Mouse (Mus musculus): ENCODE measurements around the gene Ccl1. TPM values are rescaled to one million over a fixed set of nuclear protein-coding genes. Genes with fewer than 3 reads are reported as not detected.

The Ccl1 gene
- polyA plus RNA-seq, 1 experiment from 2014 or later = not detected

GRCm38 (mm10) chr11:82177711-82178110, 127.8 kb downstream of the Ccl1 start:
- Histone ChIP-seq H3K36me3 (ENCODE audit: control insufficient read depth, insufficient read depth, low read length) (no peaks in the 10 kb centered on the region), H3K9ac (replicated peaks; ENCODE audit: low read depth, low read length) (no peak overlapping the region)
- no peak for ATAC-seq (ENCODE audit: insufficient number of reproducible peaks, insufficient read depth, low FRiP score, low read depth)

GRCm38 (mm10) chr11:82174794-82175193, 130.7 kb downstream of the Ccl1 start:
- no peak overlapping the region for H3K4me3 ChIP-seq (ENCODE audit: low read depth, low read length)
- WGBS = 17% methylated on average over 3 of the region's 3 CpGs
- H3K36me3 ChIP-seq (ENCODE audit: control insufficient read depth, insufficient read depth, low read length) = no peaks in the 10 kb centered on the region
- no peak overlapping the region for H3K9ac ChIP-seq (replicated peaks; ENCODE audit: low read depth, low read length)
- H3K4me1 ChIP-seq (ENCODE audit: control insufficient read depth, insufficient read depth, low read length) = no peaks in the 10 kb centered on the region
- no peak overlapping the region for H3K4me2 ChIP-seq (replicated peaks; ENCODE audit: low read depth, low read length)
- no peak for ATAC-seq (ENCODE audit: insufficient number of reproducible peaks, insufficient read depth, low FRiP score, low read depth)
- H3K9me3 ChIP-seq (ENCODE audit: control insufficient read depth, low read depth, low read length) = no peaks in the 10 kb centered on the region
- no peaks in the 10 kb centered on the region for H3K27me3 ChIP-seq (ENCODE audit: control insufficient read depth, insufficient read depth, low read length)
- no peak overlapping the region for H3K27ac ChIP-seq (ENCODE audit: low read length)

More at GRCm38 (mm10) chr11:82177711-82178110, 127.8 kb downstream of the Ccl1 start:
- WGBS = 27% methylated on average over 5 of the region's 5 CpGs
- H3K27ac ChIP-seq (ENCODE audit: low read length) = no peak overlapping the region
- no peaks in the 10 kb centered on the region for H3K9me3 ChIP-seq (ENCODE audit: control insufficient read depth, low read depth, low read length)
- H3K4me1 ChIP-seq (ENCODE audit: control insufficient read depth, insufficient read depth, low read length) = no peaks in the 10 kb centered on the region
- H3K27me3 ChIP-seq (ENCODE audit: control insufficient read depth, insufficient read depth, low read length) = no peaks in the 10 kb centered on the region
- H3K4me2 ChIP-seq (replicated peaks; ENCODE audit: low read depth, low read length) = no peak overlapping the region
- no peak overlapping the region for H3K4me3 ChIP-seq (ENCODE audit: low read depth, low read length)

GRCm38 (mm10) chr11:82173491-82173890, 132.0 kb downstream of the Ccl1 start:
- Histone ChIP-seq H3K9me3 (ENCODE audit: control insufficient read depth, low read depth, low read length) (no peaks in the 10 kb centered on the region), H3K4me1 (ENCODE audit: control insufficient read depth, insufficient read depth, low read length) (no peaks in the 10 kb centered on the region), H3K36me3 (ENCODE audit: control insufficient read depth, insufficient read depth, low read length) (no peaks in the 10 kb centered on the region), H3K9ac (replicated peaks; ENCODE audit: low read depth, low read length) (no peak overlapping the region), H3K4me2 (replicated peaks; ENCODE audit: low read depth, low read length) (no peak overlapping the region), H3K27me3 (ENCODE audit: control insufficient read depth, insufficient read depth, low read length) (no peaks in the 10 kb centered on the region), H3K4me3 (ENCODE audit: low read depth, low read length) (no peak overlapping the region), H3K27ac (ENCODE audit: low read length) (no peak overlapping the region)
- ATAC-seq (ENCODE audit: insufficient number of reproducible peaks, insufficient read depth, low FRiP score, low read depth) = no peak
- 86% methylated on average over 2 of the region's 2 CpGs for WGBS

- Histone ChIP-seq H3K27me3 (ENCODE audit: control insufficient read depth, insufficient read depth, low read length) (no peaks in the 10 kb centered on the region), H3K4me2 (replicated peaks; ENCODE audit: low read depth, low read length) (no peak overlapping the region), H3K4me1 (ENCODE audit: control insufficient read depth, insufficient read depth, low read length) (no peaks in the 10 kb centered on the region), H3K27ac (ENCODE audit: low read length) (no peak overlapping the region), H3K9ac (replicated peaks; ENCODE audit: low read depth, low read length) (no peak overlapping the region), H3K4me3 (ENCODE audit: low read depth, low read length) (no peak overlapping the region), H3K36me3 (ENCODE audit: control insufficient read depth, insufficient read depth, low read length) (no peaks in the 10 kb centered on the region), H3K9me3 (ENCODE audit: control insufficient read depth, low read depth, low read length) (no peaks in the 10 kb centered on the region)
- no peak for ATAC-seq (ENCODE audit: insufficient number of reproducible peaks, insufficient read depth, low FRiP score, low read depth)
- 72% methylated on average over 7 of the region's 7 CpGs for WGBS
Measured at GRCm38 (mm10) chr11:82171316-82172071, 134.0 kb downstream of the Ccl1 start.

GRCm38 (mm10) chr11:82169456-82169855, 136.0 kb downstream of the Ccl1 start:
- Histone ChIP-seq H3K9ac (replicated peaks; ENCODE audit: low read depth, low read length) (no peak overlapping the region), H3K36me3 (ENCODE audit: control insufficient read depth, insufficient read depth, low read length) (no peaks in the 10 kb centered on the region), H3K4me1 (ENCODE audit: control insufficient read depth, insufficient read depth, low read length) (no peaks in the 10 kb centered on the region), H3K4me2 (replicated peaks; ENCODE audit: low read depth, low read length) (no peak overlapping the region), H3K27me3 (ENCODE audit: control insufficient read depth, insufficient read depth, low read length) (no peaks in the 10 kb centered on the region), H3K4me3 (ENCODE audit: low read depth, low read length) (no peak overlapping the region), H3K27ac (ENCODE audit: low read length) (no peak overlapping the region), H3K9me3 (ENCODE audit: control insufficient read depth, low read depth, low read length) (no peaks in the 10 kb centered on the region)
- ATAC-seq (ENCODE audit: insufficient number of reproducible peaks, insufficient read depth, low FRiP score, low read depth) = no peak
- 85% methylated on average over 4 of the region's 4 CpGs for WGBS

GRCm38 (mm10) chr11:82168308-82168707, 137.2 kb downstream of the Ccl1 start:
- 91% methylated on average over 2 of the region's 2 CpGs for WGBS
- ATAC-seq (ENCODE audit: insufficient number of reproducible peaks, insufficient read depth, low FRiP score, low read depth) = no peak
- Histone ChIP-seq H3K4me2 (replicated peaks; ENCODE audit: low read depth, low read length) (no peak overlapping the region), H3K9me3 (ENCODE audit: control insufficient read depth, low read depth, low read length) (no peaks in the 10 kb centered on the region), H3K4me3 (ENCODE audit: low read depth, low read length) (no peak overlapping the region), H3K4me1 (ENCODE audit: control insufficient read depth, insufficient read depth, low read length) (no peaks in the 10 kb centered on the region), H3K9ac (replicated peaks; ENCODE audit: low read depth, low read length) (no peak overlapping the region), H3K27ac (ENCODE audit: low read length) (no peak overlapping the region), H3K36me3 (ENCODE audit: control insufficient read depth, insufficient read depth, low read length) (no peaks in the 10 kb centered on the region), H3K27me3 (ENCODE audit: control insufficient read depth, insufficient read depth, low read length) (no peaks in the 10 kb centered on the region)

GRCm38 (mm10) chr11:82163285-82163684, 142.2 kb downstream of the Ccl1 start:
- Histone ChIP-seq H3K27ac (ENCODE audit: low read length) (no peak overlapping the region), H3K27me3 (ENCODE audit: control insufficient read depth, insufficient read depth, low read length) (no peaks in the 10 kb centered on the region), H3K4me2 (replicated peaks; ENCODE audit: low read depth, low read length) (no peak overlapping the region), H3K4me3 (ENCODE audit: low read depth, low read length) (no peak overlapping the region), H3K9me3 (ENCODE audit: control insufficient read depth, low read depth, low read length) (no peaks in the 10 kb centered on the region), H3K36me3 (ENCODE audit: control insufficient read depth, insufficient read depth, low read length) (no peaks in the 10 kb centered on the region), H3K4me1 (ENCODE audit: control insufficient read depth, insufficient read depth, low read length) (no peaks in the 10 kb centered on the region), H3K9ac (replicated peaks; ENCODE audit: low read depth, low read length) (no peak overlapping the region)
- ATAC-seq (ENCODE audit: insufficient number of reproducible peaks, insufficient read depth, low FRiP score, low read depth) = no peak
- 62% methylated on average over 8 of the region's 8 CpGs for WGBS

GRCm38 (mm10) chr11:82159126-82159525, 146.4 kb downstream of the Ccl1 start:
- H3K36me3 ChIP-seq (ENCODE audit: control insufficient read depth, insufficient read depth, low read length) = no peaks in the 10 kb centered on the region
- no peak overlapping the region for H3K9ac ChIP-seq (replicated peaks; ENCODE audit: low read depth, low read length)
- 82% methylated on average over 2 of the region's 2 CpGs for WGBS
- no peaks in the 10 kb centered on the region for H3K9me3 ChIP-seq (ENCODE audit: control insufficient read depth, low read depth, low read length)
- H3K4me1 ChIP-seq (ENCODE audit: control insufficient read depth, insufficient read depth, low read length) = no peaks in the 10 kb centered on the region
- no peak overlapping the region for H3K27ac ChIP-seq (ENCODE audit: low read length)
- no peak overlapping the region for H3K4me2 ChIP-seq (replicated peaks; ENCODE audit: low read depth, low read length)
- ATAC-seq (ENCODE audit: insufficient number of reproducible peaks, insufficient read depth, low FRiP score, low read depth) = no peak
- H3K4me3 ChIP-seq (ENCODE audit: low read depth, low read length) = no peak overlapping the region
- H3K27me3 ChIP-seq (ENCODE audit: control insufficient read depth, insufficient read depth, low read length) = no peaks in the 10 kb centered on the region
